ENCODE assay signal across 1 mouse cellular context in genomic region chr14:31324851-31325250, GRCm38 (mm10).
TF ChIP-seq lines count a peak whose summit lies in the region.

No protein-coding gene starts in this region.

TF ChIP-seq in CH12.LX, 34 proteins besides CTCF, POLR2A, EP300 and RAD21:
- TF ChIP-seq CHD1 (IDR thresholded peaks at IDR 0.05; ENCODE audit: low read depth, low read length) = no peak
- no peak for TF ChIP-seq USF1 (IDR thresholded peaks at IDR 0.05; ENCODE audit: low read depth, low read length)
- no peak for TF ChIP-seq ZC3H11A (IDR thresholded peaks at IDR 0.05; ENCODE audit: low read depth, low read length)
- 0 out of 2 replicates have a peak, but pooled peaks have one; percentile 3 for TF ChIP-seq MXI1 (IDR thresholded peaks at IDR 0.05; ENCODE audit: low read depth, low read length)
- TF ChIP-seq BHLHE40 (IDR thresholded peaks at IDR 0.05; ENCODE audit: low read depth, low read length) = no peak
- TF ChIP-seq SMC3 (IDR thresholded peaks at IDR 0.05; ENCODE audit: low read depth, low read length) = peak; percentile 52
- TF ChIP-seq JUN (IDR thresholded peaks at IDR 0.05; ENCODE audit: insufficient read depth, low read depth, low read length) = no peak
- TF ChIP-seq PAX5 (IDR thresholded peaks at IDR 0.05; ENCODE audit: low read length) = no peak
- TF ChIP-seq MYC (IDR thresholded peaks at IDR 0.05; ENCODE audit: low read depth, low read length) = 0 out of 2 replicates have a peak, but pooled peaks have one; percentile 36
- no peak for TF ChIP-seq ETS1 (conservative IDR thresholded peaks at IDR 0.05; ENCODE audit: low read depth, low read length)
